Mouse (Mus musculus): Measurements from ENCODE around the gene Tbx3. TPM values are rescaled to one million over a fixed set of nuclear protein-coding genes. Genes with fewer than 3 reads are reported as not detected.

Gene Tbx3
- polyA plus RNA-seq, 1 experiment from 2014 or later, result 18.8 TPM

- ATAC-seq (ENCODE audit: insufficient number of reproducible peaks, low FRiP score), result no peak
- H3K9ac ChIP-seq, result peak overlapping the region; percentile 11; the same call in 1 of the 2 replicates
- peaks cover 85% of the 10 kb centered on the region for H3K27me3 ChIP-seq (replicated peaks)
Observed at GRCm38 (mm10) chr5:119679614-119680328, 9.3 kb downstream of the Tbx3 start.

GRCm38 (mm10) chr5:119680329-119681010, 10.0 kb downstream of the Tbx3 start:
- peak overlapping the region; percentile 63 for H3K4me2 ChIP-seq
- peak overlapping the region; percentile 11; the same call in 1 of the 2 replicates for H3K9ac ChIP-seq
- H3K36me3 ChIP-seq, result peaks cover 9% of the 10 kb centered on the region; the same call in 1 of the 2 replicates
- peak overlapping the region; percentile 34 for H3K4me3 ChIP-seq
- H3K27ac ChIP-seq (ENCODE audit: poor library complexity, severe bottlenecking), result no peak overlapping the region
- H3K4me1 ChIP-seq (replicated peaks), result peaks cover 19% of the 10 kb centered on the region
- H3K27me3 ChIP-seq (replicated peaks), result peaks cover 84% of the 10 kb centered on the region
- 0 out of 2 replicates have a peak, but pooled peaks have one; percentile 22 for ATAC-seq (ENCODE audit: insufficient number of reproducible peaks, low FRiP score)
- H3K9me3 ChIP-seq (replicated peaks), result no peaks in the 10 kb centered on the region
- 16% methylated on average over 62 of the region's 62 CpGs for WGBS

More at GRCm38 (mm10) chr5:119679614-119680328, 9.3 kb downstream of the Tbx3 start:
- Histone ChIP-seq H3K9me3 (replicated peaks) (no peaks in the 10 kb centered on the region), H3K4me1 (replicated peaks) (peaks cover 21% of the 10 kb centered on the region; the same call in 1 of the 2 replicates), H3K36me3 (peaks cover 9% of the 10 kb centered on the region; the same call in 1 of the 2 replicates), H3K27ac (ENCODE audit: poor library complexity, severe bottlenecking) (no peak overlapping the region), H3K4me3 (peak overlapping the region; percentile 34), H3K4me2 (peak overlapping the region; percentile 63)
- WGBS, result 48% methylated on average over 10 of the region's 10 CpGs

- 41% methylated on average over 8 of the region's 8 CpGs for WGBS
- Histone ChIP-seq H3K4me3 (peak overlapping the region; percentile 34), H3K27ac (ENCODE audit: poor library complexity, severe bottlenecking) (no peak overlapping the region)
Observed at GRCm38 (mm10) chr5:119681011-119681832, 10.8 kb downstream of the Tbx3 start.

GRCm38 (mm10) chr5:119681833-119682210, 11.4 kb downstream of the Tbx3 start:
- 50% methylated on average over 4 of the region's 4 CpGs for WGBS
- H3K4me1 ChIP-seq (replicated peaks), result peaks cover 26% of the 10 kb centered on the region
- peaks cover 9% of the 10 kb centered on the region; the same call in 1 of the 2 replicates for H3K36me3 ChIP-seq
- H3K9me3 ChIP-seq (replicated peaks), result no peaks in the 10 kb centered on the region
- no peak overlapping the region for H3K4me3 ChIP-seq
- no peak for ATAC-seq (ENCODE audit: insufficient number of reproducible peaks, low FRiP score)
- peaks cover 87% of the 10 kb centered on the region for H3K27me3 ChIP-seq (replicated peaks)
- H3K27ac ChIP-seq (ENCODE audit: poor library complexity, severe bottlenecking), result no peak overlapping the region
- no peak overlapping the region for H3K4me2 ChIP-seq
- no peak overlapping the region for H3K9ac ChIP-seq

More at GRCm38 (mm10) chr5:119681011-119681832, 10.8 kb downstream of the Tbx3 start:
- Histone ChIP-seq H3K9me3 (replicated peaks) (no peaks in the 10 kb centered on the region), H3K4me1 (replicated peaks) (peaks cover 26% of the 10 kb centered on the region), H3K9ac (0 out of 2 replicates have a peak overlapping the region, but pooled peaks have one; percentile 11), H3K4me2 (peak overlapping the region; percentile 63), H3K36me3 (peaks cover 9% of the 10 kb centered on the region; the same call in 1 of the 2 replicates), H3K27me3 (replicated peaks) (peaks cover 84% of the 10 kb centered on the region)
- ATAC-seq (ENCODE audit: insufficient number of reproducible peaks, low FRiP score), result no peak

GRCm38 (mm10) chr5:119682646-119683515, 12.4 kb downstream of the Tbx3 start:
- no peak for ATAC-seq (ENCODE audit: insufficient number of reproducible peaks, low FRiP score)
- Histone ChIP-seq H3K9ac (no peak overlapping the region), H3K9me3 (replicated peaks) (no peaks in the 10 kb centered on the region), H3K36me3 (peaks cover 9% of the 10 kb centered on the region; the same call in 1 of the 2 replicates), H3K4me1 (replicated peaks) (peaks cover 35% of the 10 kb centered on the region), H3K4me2 (peak overlapping the region; percentile 38), H3K27ac (ENCODE audit: poor library complexity, severe bottlenecking) (no peak overlapping the region), H3K27me3 (replicated peaks) (peaks cover 88% of the 10 kb centered on the region), H3K4me3 (peak overlapping the region; percentile 5; the same call in 1 of the 2 replicates)
- 22% methylated on average over 40 of the region's 40 CpGs for WGBS

- Histone ChIP-seq H3K36me3 (0 out of 2 replicates have a peak, but pooled peaks cover 3% of the 10 kb centered on the region), H3K27me3 (replicated peaks) (peaks cover 88% of the 10 kb centered on the region), H3K4me1 (replicated peaks) (peaks cover 35% of the 10 kb centered on the region), H3K9ac (no peak overlapping the region), H3K27ac (ENCODE audit: poor library complexity, severe bottlenecking) (no peak overlapping the region), H3K4me2 (no peak overlapping the region), H3K4me3 (no peak overlapping the region), H3K9me3 (replicated peaks) (no peaks in the 10 kb centered on the region)
- 46% methylated on average over 5 of the region's 5 CpGs for WGBS
- ATAC-seq (ENCODE audit: insufficient number of reproducible peaks, low FRiP score), result no peak
Observed at GRCm38 (mm10) chr5:119683861-119684260, 13.4 kb downstream of the Tbx3 start.

GRCm38 (mm10) chr5:119684701-119685391, 14.4 kb downstream of the Tbx3 start:
- 0 out of 2 replicates have a peak, but pooled peaks cover 3% of the 10 kb centered on the region for H3K36me3 ChIP-seq
- peaks cover 35% of the 10 kb centered on the region for H3K4me1 ChIP-seq (replicated peaks)
- ATAC-seq (ENCODE audit: insufficient number of reproducible peaks, low FRiP score), result no peak
- no peak overlapping the region for H3K4me3 ChIP-seq
- H3K27me3 ChIP-seq (replicated peaks), result peaks cover 94% of the 10 kb centered on the region
- H3K9me3 ChIP-seq (replicated peaks), result no peaks in the 10 kb centered on the region
- no peak overlapping the region for H3K27ac ChIP-seq (ENCODE audit: poor library complexity, severe bottlenecking)
- H3K4me2 ChIP-seq, result no peak overlapping the region
- no peak overlapping the region for H3K9ac ChIP-seq
- 15% methylated on average over 15 of the region's 15 CpGs for WGBS

- peak overlapping the region; percentile 8; the same call in 1 of the 2 replicates for H3K9ac ChIP-seq
- no peak for ATAC-seq (ENCODE audit: insufficient number of reproducible peaks, low FRiP score)
- H3K36me3 ChIP-seq, result 0 out of 2 replicates have a peak, but pooled peaks cover 3% of the 10 kb centered on the region
- H3K4me1 ChIP-seq (replicated peaks), result peaks cover 33% of the 10 kb centered on the region
- peaks cover 94% of the 10 kb centered on the region for H3K27me3 ChIP-seq (replicated peaks)
- H3K4me3 ChIP-seq, result peak overlapping the region; percentile 39
- H3K4me2 ChIP-seq, result peak overlapping the region; percentile 67
- no peaks in the 10 kb centered on the region for H3K9me3 ChIP-seq (replicated peaks)
- WGBS, result 1% methylated on average over 22 of the region's 22 CpGs
- no peak overlapping the region for H3K27ac ChIP-seq (ENCODE audit: poor library complexity, severe bottlenecking)
Observed at GRCm38 (mm10) chr5:119685446-119686198, 15.2 kb downstream of the Tbx3 start.

Measured in heart, embryonic 12.5 days (tissue).